Comparison of ENCODE assay signal across 9 mouse cellular contexts in the genomic region with DNA sequence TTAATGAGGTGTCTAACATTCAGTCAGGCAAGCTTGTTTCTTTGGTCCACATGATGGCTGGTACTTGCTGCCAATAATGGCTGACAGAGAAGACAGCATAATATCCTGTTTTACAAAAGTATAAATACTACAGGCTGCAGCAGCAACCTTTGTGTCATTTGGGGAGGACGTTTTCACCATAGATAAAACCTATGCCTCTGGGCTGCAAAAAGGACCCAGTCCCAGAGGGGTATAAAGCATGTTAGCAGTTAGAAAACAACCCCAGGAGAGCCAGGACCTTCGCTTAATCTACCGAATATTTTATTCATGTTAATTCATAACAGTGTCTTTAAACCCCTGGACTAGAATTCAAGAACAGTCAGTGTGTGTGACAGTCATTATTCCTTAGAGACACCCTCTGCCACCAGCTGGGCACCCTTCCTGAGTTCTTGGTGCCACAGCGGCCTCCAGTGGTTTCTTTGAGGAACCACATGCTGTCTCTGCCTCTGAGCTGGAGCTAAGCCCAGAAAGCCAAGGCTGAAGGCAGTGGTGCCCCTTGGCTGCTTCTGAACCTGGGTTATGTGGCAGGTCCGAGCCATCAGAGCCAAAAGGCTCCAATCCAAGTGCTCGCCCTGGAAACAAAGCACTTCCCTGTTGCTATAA. TPM values are rescaled to one million over a fixed set of nuclear protein-coding genes. Genes with fewer than 3 reads are reported as not detected.
DNase-seq lines count a peak whose midpoint lies in the region; ATAC-seq and TF ChIP-seq lines count a peak whose summit lies in the region.
"Had no signal": no experiment of that assay in that cellular context is flagged by ENCODE, and none has a peak within 500 bp of the region (broad histone marks: within the 10 kb centered on the region; RNA-seq: fewer than 3 reads in every experiment).

No protein-coding gene starts in this region.

- no peaks in the 10 kb centered on the region for H3K36me3 ChIP-seq in E14TG2a.4 (ENCODE audit: insufficient read depth, low read length)
- no peaks in the 10 kb centered on the region for H3K36me3 ChIP-seq in kidney, postnatal 0 days (ENCODE audit: insufficient read depth, low read length)
- no peaks in the 10 kb centered on the region for H3K36me3 ChIP-seq in liver, postnatal 0 days (replicated peaks; ENCODE audit: insufficient read depth, low read length)
- H3K36me3 ChIP-seq: limb, embryonic 15.5 days had no signal

- TF ChIP-seq EP300 in liver, postnatal 0 days (IDR thresholded peaks at IDR 0.05; ENCODE audit: low read depth), result no peak

- intact Hi-C loops in gastrocnemius, postnatal 14 days (cut with DNase I; ENCODE audit: low total_unique reads), result no loop called here

- peak; percentile 47 to 84 for DNase-seq in adrenal gland, adult (ENCODE audit: inconsistent age in 2 of 2, low spot score in 1 of 2)
- DNase-seq in gastrocnemius, postnatal 14 days, result peak; percentile 32
- DNase-seq in kidney, postnatal 0 days (ENCODE audit: low spot score), result peak; percentile 53
- DNase-seq in liver, postnatal 0 days, result peak; percentile 24
- peak; percentile 8 to 35 for DNase-seq in urinary bladder, postnatal 36 days (ENCODE audit: low spot score in 2 of 2)

- no peaks in the 10 kb centered on the region for H3K27me3 ChIP-seq in E14TG2a.4 (ENCODE audit: insufficient read depth, low read length)
- no peaks in the 10 kb centered on the region for H3K27me3 ChIP-seq in kidney, postnatal 0 days (ENCODE audit: insufficient read depth, low read length)
- no peaks in the 10 kb centered on the region for H3K27me3 ChIP-seq in liver, postnatal 0 days (ENCODE audit: insufficient read depth, low read length)
- H3K27me3 ChIP-seq: limb, embryonic 15.5 days had no signal

- H3K4me1 ChIP-seq in E14TG2a.4 (replicated peaks; ENCODE audit: low read depth, low read length), result peaks cover 18% of the 10 kb centered on the region
- H3K4me1 ChIP-seq in cortical plate, adult 2 months (ENCODE audit: control insufficient read depth, insufficient read depth, low read length), result no peaks in the 10 kb centered on the region
- no peaks in the 10 kb centered on the region for H3K4me1 ChIP-seq in kidney, postnatal 0 days (replicated peaks; ENCODE audit: insufficient read depth, low read length)
- H3K4me1 ChIP-seq in liver, postnatal 0 days (ENCODE audit: insufficient read depth), result no peaks in the 10 kb centered on the region
- H3K4me1 ChIP-seq in olfactory bulb, adult 2 months (ENCODE audit: control insufficient read depth, insufficient read depth, low read length), result no peaks in the 10 kb centered on the region
- H3K4me1 ChIP-seq: limb, embryonic 15.5 days had no signal

- no peak overlapping the region for H3K27ac ChIP-seq in cortical plate, adult 2 months (ENCODE audit: insufficient read depth, low read length)
- no peak overlapping the region for H3K27ac ChIP-seq in kidney, postnatal 0 days
- no peak overlapping the region for H3K27ac ChIP-seq in liver, postnatal 0 days (ENCODE audit: low read depth)
- H3K27ac ChIP-seq in olfactory bulb, adult 2 months (ENCODE audit: insufficient read depth, low read depth, low read length), result no peak overlapping the region
- H3K27ac ChIP-seq: limb, embryonic 15.5 days had no signal

- TF ChIP-seq CTCF in E14TG2a.4 (conservative IDR thresholded peaks at IDR 0.05; ENCODE audit: low read length), result peak; percentile 49
- TF ChIP-seq CTCF in cortical plate, adult 2 months (IDR thresholded peaks at IDR 0.05; ENCODE audit: extremely low read depth, insufficient read depth, low read length), result peak; percentile 66
- peak; percentile 80 for TF ChIP-seq CTCF in kidney, postnatal 0 days (IDR thresholded peaks at IDR 0.05; ENCODE audit: low read depth)
- TF ChIP-seq CTCF in liver, postnatal 0 days (IDR thresholded peaks at IDR 0.05; ENCODE audit: low read depth), result peak; percentile 63
- TF ChIP-seq CTCF in olfactory bulb, adult 2 months (IDR thresholded peaks at IDR 0.05; ENCODE audit: insufficient read depth, low read depth, low read length), result peak; percentile 65; the same call in 1 of the 2 replicates

- no peak overlapping the region for H3K4me3 ChIP-seq in E14TG2a.4 (replicated peaks; ENCODE audit: low read length)
- no peak overlapping the region for H3K4me3 ChIP-seq in cortical plate, adult 2 months (ENCODE audit: insufficient read depth, low read length)
- H3K4me3 ChIP-seq in kidney, postnatal 0 days (replicated peaks; ENCODE audit: low read depth, low read length), result no peak overlapping the region
- H3K4me3 ChIP-seq in liver, postnatal 0 days (ENCODE audit: low read depth, low read length), result no peak overlapping the region
- H3K4me3 ChIP-seq in olfactory bulb, adult 2 months (ENCODE audit: insufficient read depth, low read depth, low read length), result no peak overlapping the region
- H3K4me3 ChIP-seq: limb, embryonic 15.5 days had no signal

- no peak for TF ChIP-seq POLR2A in cortical plate, adult 2 months (IDR thresholded peaks at IDR 0.05; ENCODE audit: extremely low read depth, insufficient read depth, low read length)
- no peak for TF ChIP-seq POLR2A in olfactory bulb, adult 2 months (IDR thresholded peaks at IDR 0.05; ENCODE audit: insufficient read depth, low read depth, low read length)

- no peak for ATAC-seq in kidney, postnatal 0 days (replicated peaks; ENCODE audit: low FRiP score, low read depth)
- no peak for ATAC-seq in liver, postnatal 0 days

- H3K9ac ChIP-seq in kidney, postnatal 0 days (ENCODE audit: low read depth, low read length), result no peak overlapping the region
- H3K9ac ChIP-seq in liver, postnatal 0 days (replicated peaks), result no peak overlapping the region
- H3K9ac ChIP-seq: limb, embryonic 15.5 days had no signal

- no peaks in the 10 kb centered on the region for H3K9me3 ChIP-seq in E14TG2a.4 (ENCODE audit: low read length)
- H3K9me3 ChIP-seq in kidney, postnatal 0 days (replicated peaks; ENCODE audit: low read length), result no peaks in the 10 kb centered on the region
- no peaks in the 10 kb centered on the region for H3K9me3 ChIP-seq in liver, postnatal 0 days (ENCODE audit: low read length)
- H3K9me3 ChIP-seq: limb, embryonic 15.5 days had no signal

- H3K4me2 ChIP-seq in kidney, postnatal 0 days (ENCODE audit: low read length), result no peak overlapping the region
- no peak overlapping the region for H3K4me2 ChIP-seq in liver, postnatal 0 days (ENCODE audit: low read depth, low read length)
- H3K4me2 ChIP-seq: limb, embryonic 15.5 days had no signal

- WGBS in kidney, postnatal 0 days, result 25% methylated on average over 6 of the region's 6 CpGs
- WGBS in liver, postnatal 0 days (ENCODE audit: insufficient replicate concordance), result 25% methylated on average over 6 of the region's 6 CpGs
- 14% methylated on average over 6 of the region's 6 CpGs for WGBS in olfactory bulb, adult 2 months

RNA-seq across cellular contexts. Expression of a gene that starts 34.6 kb away (rescaled TPM):
- 259 and 275 TPM in 2 replicates for polyA plus RNA-seq in cortical plate, adult 2 months (2012; rRNA removed)
- total RNA-seq in gastrocnemius, postnatal 14 days (2021), result 10 to 100 TPM; 14.2 to 15.1 TPM
- 4.3 and 4.4 TPM in 2 replicates for polyA plus RNA-seq in kidney, postnatal 0 days (2015; fragmentation: Nextera tagmentation; extraction: Ambion mirVana)
- polyA plus RNA-seq in liver, postnatal 0 days (2015; fragmentation: Nextera tagmentation; extraction: Ambion mirVana), result 0.65 and 0.81 TPM in 2 replicates
- not detected in 2 replicates for polyA plus RNA-seq in olfactory bulb, adult 2 months (2012; ENCODE audit: insufficient read depth, insufficient read length, low replicate concordance, missing spikeins)

RNA-seq across cellular contexts. Expression of a gene that starts 55.4 kb away (rescaled TPM):
- 15.8 and 17.4 TPM in 2 replicates for polyA plus RNA-seq in cortical plate, adult 2 months (2012; rRNA removed)
- total RNA-seq in gastrocnemius, postnatal 14 days (2021), result 10 to 100 TPM; 12.6 to 14.5 TPM
- 39.8 and 42.2 TPM in 2 replicates for polyA plus RNA-seq in kidney, postnatal 0 days (2015; fragmentation: Nextera tagmentation; extraction: Ambion mirVana)
- polyA plus RNA-seq in liver, postnatal 0 days (2015; fragmentation: Nextera tagmentation; extraction: Ambion mirVana), result 10.0 and 10.4 TPM in 2 replicates
- not detected in 2 replicates for polyA plus RNA-seq in olfactory bulb, adult 2 months (2012; ENCODE audit: insufficient read depth, insufficient read length, low replicate concordance, missing spikeins)
